Mouse (Mus musculus) mouse embryonic stem cell (cell line): ENCODE results near the gene Srbd1.

ENCODE experiments used
- in situ Hi-C, 2 experiments: fragments of 300-500 bp; cut with MboI; formaldehyde crosslinking; loops; 1 replicate in 1 of 2; 3 replicates in 1 of 2; pipeline ENCODE4 v1.14.3; 2019 to 2020; ENCODE audit warnings: low sequenced_read_pairs in 2 of 2, low pct_unique_long_range_greater_than_20kb in 1 of 2, mixed read lengths in 1 of 2; ENCODE audit not compliant: unreplicated experiment in 1 of 2

The Srbd1 gene

DNA sequence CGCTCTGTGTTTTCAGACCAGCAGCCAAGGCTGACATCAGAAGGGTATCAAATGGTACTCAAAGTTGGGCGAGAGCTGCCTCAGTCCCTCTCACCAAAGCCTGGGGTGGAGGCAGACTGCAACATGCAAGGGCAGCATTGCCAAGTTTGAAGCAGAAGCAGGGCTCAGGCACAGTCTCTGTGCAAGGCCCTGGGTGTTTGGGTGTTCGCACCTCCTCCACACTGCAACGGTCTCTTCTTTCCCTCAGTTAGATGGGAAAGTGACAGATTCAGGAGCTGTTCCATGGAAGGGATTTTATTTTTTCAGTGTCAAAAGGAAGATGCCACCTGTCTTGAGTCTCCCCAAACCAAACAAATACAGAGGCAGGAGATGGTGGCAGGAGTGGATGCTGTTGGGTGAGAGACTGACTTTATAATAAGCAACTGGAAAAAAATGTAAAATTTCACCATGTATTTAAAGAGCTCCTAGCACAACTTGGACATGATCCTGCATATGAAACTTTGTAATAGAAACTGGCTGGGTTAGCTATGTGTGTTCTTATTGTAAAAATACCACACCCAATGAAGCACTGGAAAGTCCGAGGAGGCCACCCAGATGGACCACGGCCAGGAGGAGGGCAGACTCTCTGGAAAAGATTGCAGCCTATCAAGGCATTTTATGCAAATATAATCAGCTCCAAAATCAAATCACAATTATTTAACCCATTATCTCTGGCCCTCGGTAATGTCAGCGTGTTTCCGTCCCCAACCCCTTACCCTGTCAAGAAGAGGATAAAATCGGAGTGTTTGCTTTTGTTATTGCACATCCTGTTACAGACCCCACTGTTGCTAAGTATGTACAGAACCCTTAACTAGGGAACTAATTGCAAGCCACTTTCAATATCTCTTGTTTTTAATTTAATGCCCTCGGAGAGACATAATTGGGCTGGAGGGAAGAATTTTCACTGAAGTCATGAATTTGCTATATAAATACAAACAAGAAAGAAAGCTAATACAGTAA, 195.8 kb downstream of the Srbd1 start:
- in situ Hi-C loops: no loop called here

DNA sequence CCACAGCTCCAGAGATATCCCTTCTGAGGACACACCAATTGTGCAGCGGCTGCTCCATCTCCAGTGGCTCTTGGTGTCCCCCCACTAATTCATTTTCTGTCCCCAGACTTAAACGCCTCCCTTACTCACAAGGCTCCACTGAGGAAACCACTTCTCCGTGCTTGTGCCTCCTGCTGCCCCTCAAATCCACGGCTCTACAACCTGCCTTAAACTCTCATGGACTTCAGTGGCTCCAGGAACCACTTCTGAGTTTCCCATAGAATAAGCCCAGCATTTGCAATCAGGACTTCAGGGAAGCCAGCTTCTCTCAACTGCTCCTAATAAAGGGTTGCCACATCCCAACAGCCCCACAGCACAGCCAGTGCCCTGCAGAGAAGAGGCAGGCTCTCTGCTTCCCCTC, 200.2 kb downstream of the Srbd1 start:
- in situ Hi-C loops: no loop called here

DNA sequence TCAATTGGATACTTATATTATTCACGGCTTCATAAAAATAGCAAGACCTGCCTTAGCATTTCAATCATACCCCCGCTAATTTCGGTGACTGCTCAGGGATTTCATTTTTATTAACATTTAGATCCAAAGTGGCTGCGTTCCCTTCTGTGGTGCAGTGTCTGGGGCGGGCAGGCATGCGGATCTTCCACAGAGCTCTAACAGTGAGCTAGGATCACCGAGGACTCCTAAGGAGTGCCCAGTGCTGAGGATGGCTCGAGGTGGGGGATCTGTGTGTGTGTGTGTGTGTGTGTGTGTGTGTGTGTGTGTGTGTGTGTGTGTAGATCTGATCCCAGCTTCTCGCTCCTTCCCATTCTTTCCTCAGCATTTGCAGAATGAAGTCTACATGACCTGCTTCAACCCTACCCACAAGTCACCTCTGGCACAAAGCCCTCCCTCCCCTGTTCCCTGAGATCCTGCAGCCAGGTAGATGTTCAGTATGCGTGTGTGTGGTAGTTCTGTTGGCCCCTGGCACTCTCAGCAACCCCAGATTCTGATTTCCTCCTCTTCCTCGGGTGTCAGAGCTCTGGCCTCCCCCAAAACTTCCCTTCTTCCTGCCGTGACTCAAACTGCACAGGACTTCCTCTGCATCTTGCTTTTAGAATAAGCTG, 200.9 kb downstream of the Srbd1 start:
- in situ Hi-C loops: no loop called here

DNA sequence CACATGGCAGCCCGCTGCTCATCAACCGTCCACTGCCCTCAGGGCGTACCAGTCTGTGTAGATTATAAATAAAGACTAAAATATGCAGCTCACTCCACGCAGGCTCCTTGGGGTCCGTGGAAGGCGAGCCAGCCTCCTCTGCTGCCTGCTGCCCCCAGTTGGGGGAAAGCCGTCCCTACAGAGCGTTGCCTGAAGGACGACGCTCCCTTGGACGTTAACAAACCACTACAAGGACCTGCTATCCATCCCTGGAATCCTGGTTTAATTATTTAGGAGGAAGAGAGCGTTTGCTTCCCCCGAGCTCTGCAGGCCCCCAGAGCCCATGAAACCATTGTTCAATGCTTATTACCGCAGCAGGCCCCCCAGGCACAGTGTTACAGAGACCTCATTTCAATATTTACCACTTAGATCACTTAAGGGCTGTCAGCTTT, 201.4 kb downstream of the Srbd1 start:
- in situ Hi-C loops: no loop called here

DNA sequence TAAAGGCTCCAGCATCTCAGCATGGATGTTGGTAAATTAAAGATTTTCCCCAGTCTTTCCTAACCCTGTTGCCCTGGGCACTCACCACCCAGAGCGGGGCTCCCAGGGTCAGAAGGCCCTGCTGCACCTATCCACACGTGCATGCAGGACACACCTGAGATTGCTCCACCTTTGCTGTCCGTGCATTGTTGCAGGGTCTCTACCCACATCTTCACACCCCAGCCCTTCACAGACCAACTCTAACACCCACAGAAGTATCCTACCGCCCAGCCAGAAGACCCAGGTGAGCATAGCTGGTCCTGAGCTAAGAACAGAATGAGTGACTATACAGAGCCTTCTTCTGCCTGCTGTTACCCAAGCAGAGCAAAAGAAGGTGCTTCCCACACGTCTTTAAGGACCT, 201.9 kb downstream of the Srbd1 start:
- in situ Hi-C loops: no loop called here

DNA sequence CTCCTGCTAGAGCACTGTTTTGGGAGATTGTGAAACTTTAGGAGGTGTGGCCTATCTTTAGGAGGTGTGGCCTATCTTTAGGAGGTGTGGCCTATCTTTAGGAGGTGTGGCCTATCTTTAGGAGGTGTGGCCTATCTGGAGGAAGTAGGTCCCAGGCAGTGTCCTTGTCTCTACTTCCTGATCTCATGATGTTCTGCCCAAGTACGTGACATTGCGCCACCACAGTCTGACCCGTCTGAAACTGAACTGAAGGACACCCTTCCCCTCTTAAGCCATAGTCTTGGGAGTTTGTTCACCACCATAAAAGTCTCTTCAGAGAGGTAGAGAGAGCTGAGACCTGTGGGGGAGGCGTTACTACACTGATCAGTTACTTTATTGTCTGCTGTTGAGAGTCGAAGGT, 202.9 kb downstream of the Srbd1 start:
- in situ Hi-C loops: no loop called here

DNA sequence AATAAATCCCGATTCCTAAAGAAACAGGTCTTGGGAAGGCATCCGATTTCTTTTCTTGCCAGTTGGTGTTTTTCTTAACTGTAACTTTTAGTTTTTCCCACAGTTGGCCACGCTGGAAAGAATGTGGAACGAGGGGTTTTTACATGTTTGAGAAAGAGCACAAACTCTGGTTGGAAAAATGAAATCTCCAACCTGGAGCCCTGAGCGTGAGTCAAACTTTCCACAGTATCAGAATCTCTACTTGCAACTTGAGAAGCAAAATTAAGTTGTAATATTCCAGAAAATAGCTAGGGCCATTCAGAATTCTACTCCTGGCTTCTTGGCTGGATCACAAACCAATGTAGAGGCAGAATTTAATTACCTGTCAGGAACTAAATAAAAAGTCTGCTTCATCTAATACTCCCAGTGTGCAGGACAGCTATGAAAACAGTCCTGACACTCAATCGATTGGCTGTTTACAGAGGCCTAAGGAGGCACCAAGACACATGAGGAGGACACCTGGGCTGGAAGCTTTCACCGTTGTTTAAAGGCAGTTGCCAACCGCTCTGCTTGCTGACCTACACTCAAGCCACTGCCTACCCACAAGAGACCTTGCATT, 203.7 kb downstream of the Srbd1 start:
- in situ Hi-C loops: no loop called here

DNA sequence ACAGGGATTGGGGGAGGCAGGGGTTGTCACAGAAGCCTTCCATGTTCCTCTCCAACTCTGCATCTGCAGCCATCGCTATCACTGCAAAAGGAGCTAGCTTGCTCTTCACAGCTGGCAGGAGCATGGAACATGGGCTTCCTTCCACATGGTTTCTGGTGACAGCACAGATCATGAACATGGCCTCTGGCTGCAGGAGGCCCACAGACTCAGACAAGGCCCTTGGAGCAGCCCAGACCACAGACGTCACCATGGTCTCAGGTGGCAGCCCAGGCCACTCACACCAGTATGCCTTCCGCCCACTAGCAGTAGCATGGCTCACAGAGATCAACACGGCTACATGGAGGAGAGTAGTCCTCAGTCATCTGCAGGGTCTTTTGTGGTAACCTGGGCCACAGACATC, 207.8 kb downstream of the Srbd1 start:
- in situ Hi-C loops: no loop called here

DNA sequence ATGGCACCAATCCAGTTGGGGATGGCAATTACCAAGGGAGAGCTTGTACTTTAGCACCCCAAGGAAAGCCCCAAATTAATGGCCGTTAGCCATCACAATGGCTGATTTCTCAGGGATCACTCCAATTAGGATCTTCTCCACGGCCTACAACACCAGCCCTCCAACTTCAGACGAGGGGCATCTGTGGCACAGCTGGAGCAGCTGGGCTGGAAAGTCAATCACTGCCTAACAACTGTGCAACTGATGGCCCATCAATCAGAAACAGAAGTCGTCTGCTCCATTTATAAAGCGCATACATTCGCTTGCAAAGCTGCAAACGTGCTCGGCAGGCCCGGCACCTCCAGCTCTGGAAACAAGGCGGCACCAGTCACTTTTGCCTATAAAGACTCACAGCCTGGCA, 209.7 kb downstream of the Srbd1 start:
- in situ Hi-C loops: no loop called here
